Mouse (Mus musculus) stomach, postnatal 0 days (tissue): ENCODE measurements around the gene Tspan14.

Source experiments
- CTCF ChIP-seq: IDR thresholded peaks from 2 replicates; pipeline ENCODE4 v1.5.1; 2016; ENCODE audit warnings: antibody characterized with exemption, low read depth, mild to moderate bottlenecking, moderate library complexity
- EP300 ChIP-seq: optimal IDR thresholded peaks from 2 replicates; pipeline ENCODE3; 2016; ENCODE audit warnings: antibody characterized with exemption

GRCm38 (mm10) chr14:40932225-40932624 is 34.4 kb downstream of the Tspan14 start:
- TF ChIP-seq EP300 (no peak), CTCF (no peak)
